Mouse (Mus musculus) kidney, postnatal 14 days (tissue): Measurements from ENCODE around the gene Tmprss3.

Source experiments
- DNase-seq: peaks from one replicate; pipeline ENCODE4 v3.0.0; 2022; ENCODE audit warnings: mixed read lengths

Tmprss3 gene

DNA sequence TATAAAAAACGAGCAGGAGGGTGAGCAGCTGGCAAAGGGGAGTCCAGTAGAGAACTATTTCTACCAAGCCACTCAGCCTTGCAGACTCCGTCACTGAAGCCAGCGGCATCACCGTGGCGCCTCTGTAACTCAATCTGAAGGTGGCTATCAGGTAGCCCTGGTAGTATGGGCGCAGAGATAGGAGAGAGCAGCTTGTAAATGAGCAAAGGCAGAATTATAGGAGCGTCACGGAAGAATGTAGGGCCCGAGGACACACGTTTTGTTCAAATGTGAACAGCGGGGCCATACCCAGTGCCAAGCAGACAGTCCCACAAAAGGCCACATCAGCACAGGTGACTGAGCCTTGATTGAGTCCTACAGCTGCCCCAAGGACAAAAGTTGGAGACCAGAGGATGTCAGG, at the start of gene Tmprss3:
TSS of gene Tmprss3 (minus strand) at position 101 of the 400 bp plus-strand sequence.
- DNase-seq, result no peak

DNA sequence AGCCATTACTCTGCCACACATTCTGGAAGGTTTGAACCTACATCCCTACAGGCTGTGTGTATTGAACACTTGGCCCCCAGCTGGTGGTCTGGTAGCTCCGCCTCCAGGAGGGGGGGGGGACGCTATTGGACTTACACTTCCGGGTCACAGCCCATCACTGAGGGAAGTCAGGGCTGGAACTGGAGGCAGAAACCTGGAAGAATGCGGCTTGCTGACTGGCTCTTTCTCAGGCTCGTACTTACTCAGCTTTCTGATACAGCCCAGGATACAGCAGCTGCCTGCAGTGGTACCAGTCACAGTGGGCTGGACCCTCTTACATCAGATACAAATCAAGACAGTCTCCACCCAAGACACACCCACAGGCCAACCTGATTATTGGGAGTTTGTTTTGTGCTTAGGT, 48.4 kb upstream of the Tmprss3 start:
- DNase-seq, result no peak

DNA sequence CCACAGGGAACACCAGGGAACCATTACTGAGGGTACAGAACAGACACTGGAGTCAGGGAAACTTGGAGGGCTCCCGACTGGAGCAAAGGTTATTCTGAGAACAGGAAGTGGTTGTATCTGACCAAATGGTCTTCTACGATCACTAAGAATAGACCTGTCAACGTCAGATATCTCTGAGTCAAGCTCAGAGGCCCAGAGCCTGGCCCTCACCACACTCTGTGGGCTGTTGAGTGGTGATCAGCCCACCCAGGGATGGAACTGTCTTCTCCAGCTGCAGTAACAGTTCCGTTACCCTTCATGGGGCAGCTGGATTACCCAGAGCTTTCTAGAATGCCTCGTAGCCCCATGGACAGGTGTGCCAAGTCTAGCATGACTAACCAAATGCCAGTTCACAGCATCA, 46.5 kb upstream of the Tmprss3 start:
- no peak for DNase-seq

GRCm38 (mm10) chr17:31242764-31243163, 44.0 kb upstream of the Tmprss3 start:
- no peak for DNase-seq

- no peak for DNase-seq
Measured at GRCm38 (mm10) chr17:31241156-31241555, 42.4 kb upstream of the Tmprss3 start.

GRCm38 (mm10) chr17:31238234-31239020, 39.6 kb upstream of the Tmprss3 start:
- DNase-seq, result no peak

DNA sequence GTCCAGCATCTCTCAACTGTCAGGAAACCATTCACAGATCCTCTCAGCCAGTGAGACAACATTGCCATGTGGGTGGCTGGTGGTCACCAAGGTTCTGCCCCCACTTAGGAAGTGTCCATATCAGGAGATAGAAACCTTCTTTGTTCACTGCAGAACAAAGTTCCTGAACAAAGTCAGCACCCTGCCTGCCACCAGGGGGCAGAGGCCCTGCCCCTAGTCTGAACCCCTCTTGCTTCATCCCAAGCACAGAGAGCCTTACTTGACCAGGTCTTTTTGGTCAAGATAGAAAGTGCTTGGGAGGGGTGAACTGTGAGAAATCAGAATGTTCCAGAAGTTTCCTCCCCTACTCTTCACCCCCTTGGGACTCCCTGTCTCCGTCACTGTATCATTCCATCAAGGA, 37.1 kb upstream of the Tmprss3 start:
- DNase-seq, result no peak

DNA sequence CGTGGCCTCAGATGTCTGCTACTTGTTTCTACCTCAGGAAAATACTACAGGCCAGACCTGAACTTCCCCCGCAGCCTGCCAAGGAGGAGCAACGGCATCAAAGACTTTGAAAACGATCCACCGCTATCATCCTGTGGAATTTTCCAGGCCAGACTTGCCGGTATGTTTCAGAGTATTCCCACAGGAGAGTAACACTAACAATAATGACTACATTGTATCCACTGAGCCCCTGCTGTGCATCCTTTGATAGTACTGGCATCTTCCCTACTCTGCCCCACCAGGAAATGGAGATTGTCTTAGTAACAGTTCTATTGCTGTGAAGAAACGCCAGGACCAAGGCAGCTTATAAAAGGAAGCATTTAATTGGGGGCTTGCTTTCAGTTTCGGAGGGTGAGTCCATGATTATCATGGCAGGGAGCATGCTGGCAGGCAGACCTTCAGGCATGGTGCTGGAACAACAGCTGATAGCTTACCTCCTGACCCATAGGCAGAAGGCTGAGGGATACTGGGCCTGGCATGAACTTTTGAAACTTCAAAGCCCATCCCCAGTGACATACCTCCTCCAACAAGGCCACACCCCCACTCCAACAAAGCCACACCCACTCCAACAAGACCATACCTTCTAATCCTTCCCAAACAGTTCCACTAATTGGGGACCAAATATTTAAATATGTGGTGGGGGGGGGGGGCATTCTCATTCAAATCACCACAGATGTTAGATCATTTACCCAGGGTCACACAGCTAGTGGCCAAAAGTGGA, 33.7 kb upstream of the Tmprss3 start:
- DNase-seq, result peak; percentile 33

DNA sequence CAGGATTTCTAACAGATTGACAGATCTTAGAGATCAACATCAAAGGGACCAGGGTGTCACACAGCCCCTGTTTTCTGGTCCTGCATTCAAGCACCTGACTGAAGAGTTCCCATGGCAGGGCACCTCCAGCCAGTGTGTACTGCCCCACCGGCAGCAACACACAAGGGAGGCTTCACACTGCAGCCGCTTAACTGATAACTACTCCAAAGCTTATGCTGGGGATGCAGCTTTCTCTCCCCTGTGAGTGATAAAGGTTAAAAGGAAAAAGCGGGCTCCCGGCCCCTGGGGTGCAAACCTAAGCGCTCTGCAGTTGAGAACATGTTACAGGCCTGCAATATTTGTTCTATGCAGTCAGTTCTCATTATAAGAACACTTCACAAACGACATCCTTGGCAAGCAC, 33.0 kb upstream of the Tmprss3 start:
- DNase-seq, result no peak

GRCm38 (mm10) chr17:31226931-31227330, 28.2 kb upstream of the Tmprss3 start:
- DNase-seq, result no peak

- DNase-seq, result no peak
Measured at GRCm38 (mm10) chr17:31226368-31226767, 27.6 kb upstream of the Tmprss3 start.

- DNase-seq, result no peak
Measured at GRCm38 (mm10) chr17:31224591-31224990, 25.8 kb upstream of the Tmprss3 start.

- peak; percentile 12 for DNase-seq
Measured at GRCm38 (mm10) chr17:31223835-31224234, 25.1 kb upstream of the Tmprss3 start.

- no peak for DNase-seq
Measured at GRCm38 (mm10) chr17:31222810-31223310, 24.1 kb upstream of the Tmprss3 start.

- DNase-seq, result peak; percentile 45
Measured at GRCm38 (mm10) chr17:31216068-31216955, 17.5 kb upstream of the Tmprss3 start.

DNA sequence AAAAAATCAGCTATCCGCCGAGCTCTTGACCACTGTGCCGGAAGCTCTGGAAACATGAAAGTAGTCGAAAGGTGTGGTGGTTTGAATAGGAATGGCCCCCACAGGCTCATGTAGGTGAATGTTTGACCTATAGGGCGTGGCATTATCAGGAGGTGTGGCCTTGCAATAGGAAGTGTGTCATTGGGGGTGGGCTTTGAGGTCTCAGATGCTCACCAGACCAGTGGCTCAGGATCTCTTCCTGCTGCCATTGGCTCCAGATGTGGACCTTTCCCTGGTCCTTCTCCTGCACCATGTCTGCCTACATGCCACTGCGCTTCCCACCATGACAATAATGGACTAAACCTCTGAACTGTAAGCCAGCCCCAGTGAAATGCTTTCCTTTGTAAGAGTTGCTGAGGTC, 13.1 kb upstream of the Tmprss3 start:
- DNase-seq, result no peak

DNA sequence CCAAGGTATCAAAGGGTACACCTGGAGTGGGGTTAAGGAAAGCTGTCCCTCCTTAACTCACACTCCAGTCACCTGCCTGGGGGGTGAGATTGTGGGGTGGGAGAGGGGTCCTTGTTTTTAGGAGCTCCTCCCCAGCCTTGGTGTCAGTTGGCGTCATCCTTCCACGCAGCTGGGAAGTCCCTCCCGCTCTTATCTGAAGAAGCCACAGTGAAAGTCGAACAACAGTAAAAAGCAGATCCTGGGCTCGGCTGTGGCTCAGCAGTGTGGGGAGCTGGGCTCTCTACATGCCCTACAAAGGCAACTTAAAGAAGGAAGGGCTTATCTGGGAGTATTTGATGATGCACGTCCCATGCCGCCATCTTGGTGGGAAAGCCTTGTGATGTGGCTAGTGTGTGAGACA, 11.5 kb upstream of the Tmprss3 start:
- no peak for DNase-seq

GRCm38 (mm10) chr17:31209376-31209930, 10.7 kb upstream of the Tmprss3 start:
- DNase-seq, result no peak

DNA sequence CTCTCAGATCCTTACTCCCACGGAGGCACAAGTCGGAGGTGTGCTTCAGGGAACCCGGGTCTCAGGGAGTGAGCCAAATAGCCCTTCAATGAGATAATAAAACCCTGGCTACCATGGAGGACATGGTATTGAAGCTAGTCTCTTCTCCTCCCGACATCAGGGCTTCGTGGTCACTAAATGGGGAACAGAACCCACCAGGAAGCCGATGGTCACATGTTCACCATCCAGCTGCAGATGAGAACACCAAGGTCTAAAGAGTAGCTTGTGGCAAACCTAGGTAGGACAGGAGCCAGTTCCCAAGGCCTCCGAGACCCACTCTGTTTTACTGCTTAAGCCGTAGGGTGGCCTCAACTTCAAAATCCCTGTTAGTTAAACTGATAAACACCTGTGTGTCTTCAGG, 9.9 kb upstream of the Tmprss3 start:
- DNase-seq, result no peak

DNA sequence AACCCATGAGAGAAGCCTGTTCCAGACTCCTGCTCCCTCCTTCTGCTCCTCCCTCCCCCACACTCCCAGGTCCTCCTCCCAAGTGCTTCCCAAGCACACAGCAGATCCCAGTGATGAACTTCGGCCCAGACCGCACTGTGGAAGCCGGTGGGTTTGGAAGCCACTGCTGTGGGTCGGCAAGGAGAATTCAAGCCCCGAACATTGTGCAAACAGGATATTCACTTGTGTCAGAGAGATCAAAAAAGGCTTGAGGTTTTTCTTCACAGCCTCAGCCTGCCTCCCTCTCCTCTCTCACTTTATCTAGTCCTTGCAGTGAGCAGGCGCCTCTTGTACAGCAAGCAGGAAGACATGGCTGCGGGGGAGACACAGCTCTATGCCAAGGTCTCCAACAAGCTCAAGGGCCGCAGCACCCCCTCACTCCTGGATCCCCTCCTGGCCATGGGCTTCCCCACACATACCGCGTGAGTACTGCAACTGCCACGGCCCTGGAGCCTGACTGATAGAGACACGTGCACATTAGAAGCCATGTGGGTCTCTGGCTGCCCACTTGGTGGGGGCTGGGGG, 9.1 kb upstream of the Tmprss3 start, which contains the start of gene Ubash3a:
TSS of gene Ubash3a (plus strand) at position 103 of the 564 bp plus-strand sequence.
- no peak for DNase-seq

GRCm38 (mm10) chr17:31196283-31196682, 2.5 kb downstream of the Tmprss3 start:
- DNase-seq, result no peak

DNA sequence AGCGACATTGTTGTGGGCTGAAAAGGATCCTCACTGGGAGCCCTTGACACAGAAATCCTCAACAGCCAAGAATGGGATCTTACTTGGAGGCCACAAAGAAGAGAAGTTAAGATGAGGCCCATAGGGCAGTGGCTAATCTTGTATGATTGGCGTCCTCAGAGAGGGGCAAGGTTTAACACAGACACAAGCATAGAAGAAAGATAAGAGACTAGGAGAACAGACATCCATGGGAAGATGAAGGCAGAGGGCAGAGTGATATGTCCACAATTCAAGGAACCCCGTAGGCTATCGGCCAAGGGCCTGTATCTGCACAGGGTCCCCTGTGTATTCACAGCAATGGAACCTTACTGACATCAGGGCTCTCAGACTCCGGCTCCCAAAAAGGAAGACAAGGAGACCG, 3.6 kb downstream of the Tmprss3 start:
- DNase-seq, result no peak
